Mouse (Mus musculus) mesoderm, embryonic 11.5 days (tissue): ENCODE measurements around the gene Lsm4.
A peak's percentile ranks its signal among the peaks of the same experiment; 100 is the strongest.

Experiments
- DNase-seq: peaks from one replicate; pipeline ENCODE4 v3.0.0-alpha.2; 2012; ENCODE audit warnings: low read depth, low spot score

The Lsm4 gene

GRCm38 (mm10) chr8:70699834-70700554 lies 26.9 kb downstream of the Lsm4 start:
- peak; percentile 87 for DNase-seq

GRCm38 (mm10) chr8:70700555-70700922 lies 27.5 kb downstream of the Lsm4 start:
- DNase-seq: peak; percentile 94

GRCm38 (mm10) chr8:70701048-70701981 lies 28.3 kb downstream of the Lsm4 start:
- DNase-seq: no peak

DNA sequence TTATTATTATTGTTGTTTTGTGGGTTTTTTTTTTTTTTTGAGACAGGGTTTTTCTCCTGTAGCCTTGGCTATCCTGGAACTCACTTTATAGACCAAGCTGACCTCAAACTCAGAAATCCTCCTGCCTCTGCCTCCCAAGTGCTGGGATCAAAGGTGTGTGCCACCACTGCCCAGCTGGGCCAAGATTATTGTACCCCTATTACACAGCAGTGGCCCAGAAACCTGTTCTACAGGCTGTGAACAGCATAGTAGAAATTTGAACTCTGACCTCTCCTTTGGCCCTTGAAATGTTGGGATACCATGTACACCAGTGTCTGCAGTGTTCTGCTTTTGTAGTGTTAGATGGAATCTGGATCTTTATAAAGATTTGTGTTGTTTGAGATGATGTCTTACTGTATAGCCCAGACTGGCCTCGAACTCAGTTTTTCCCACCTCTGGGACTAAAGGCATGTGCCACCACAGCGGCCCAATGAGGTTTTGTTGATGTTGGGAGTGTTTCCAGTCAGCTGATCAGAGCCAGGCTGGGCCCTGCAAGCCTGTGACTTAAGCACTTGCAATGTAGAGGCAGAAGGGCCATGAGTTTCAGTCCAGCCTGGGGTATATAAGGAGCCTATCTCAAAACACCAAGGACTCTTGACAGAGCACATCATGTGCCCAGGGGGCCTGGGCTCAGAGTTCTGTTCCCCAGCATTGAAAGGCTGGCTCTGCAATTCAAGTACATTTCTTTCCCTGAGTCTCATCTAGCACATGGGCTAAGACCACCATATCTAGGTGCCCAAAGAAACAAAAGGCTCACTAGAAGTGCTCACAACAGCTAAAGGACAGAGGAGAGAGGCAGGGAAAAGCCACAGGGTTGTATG lies 29.2 kb downstream of the Lsm4 start:
- no peak for DNase-seq

DNA sequence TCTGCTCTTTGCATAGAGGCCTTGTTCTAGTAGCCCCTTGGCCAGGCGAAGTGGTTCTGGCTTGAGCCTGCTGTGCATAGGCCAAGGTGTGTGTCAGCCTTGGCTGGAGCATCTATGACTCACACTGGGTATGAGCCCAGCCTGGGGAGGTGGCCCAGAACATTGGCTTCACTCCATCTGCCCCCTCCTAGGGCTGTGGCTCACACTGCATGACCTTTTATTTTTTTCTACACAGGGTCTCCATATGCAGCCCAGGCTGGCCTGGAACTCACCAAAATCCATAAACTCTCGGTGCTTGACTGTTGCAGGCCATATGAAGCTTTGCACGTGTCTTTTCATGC lies 29.8 kb downstream of the Lsm4 start:
- no peak for DNase-seq

GRCm38 (mm10) chr8:70703287-70703686 lies 30.2 kb downstream of the Lsm4 start, which contains the start of gene Iqcn:
Gene Iqcn, plus strand, starts transcription at chr8:70703457.
- no peak for DNase-seq

GRCm38 (mm10) chr8:70708281-70708680 lies 35.2 kb downstream of the Lsm4 start:
- DNase-seq: no peak

- no peak for DNase-seq
Observed at GRCm38 (mm10) chr8:70709794-70710193, 36.7 kb downstream of the Lsm4 start.

GRCm38 (mm10) chr8:70710296-70710695 lies 37.2 kb downstream of the Lsm4 start:
- DNase-seq: no peak

DNA sequence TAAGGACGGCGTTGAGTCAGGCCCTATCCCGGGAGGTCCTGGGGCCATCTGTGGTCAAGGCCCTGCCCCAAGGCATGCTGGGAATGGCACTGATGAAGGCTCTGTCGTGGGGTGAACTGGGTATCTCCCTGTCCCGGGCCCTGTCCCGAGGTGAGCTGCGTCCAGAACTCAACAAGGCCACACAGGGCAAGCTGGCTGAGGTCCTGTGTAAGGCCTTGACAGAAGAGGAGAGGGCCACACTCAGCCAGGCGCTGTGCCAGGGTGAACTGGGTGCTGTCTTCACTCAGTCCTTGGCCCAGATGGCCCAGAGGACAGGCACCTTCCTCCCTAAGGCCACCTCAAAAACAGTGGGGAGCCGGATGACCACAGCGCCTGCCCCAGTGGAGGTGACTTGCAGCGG lies 38.0 kb downstream of the Lsm4 start:
- no peak for DNase-seq

- DNase-seq: no peak
Observed at GRCm38 (mm10) chr8:70713991-70714390, 40.9 kb downstream of the Lsm4 start.

GRCm38 (mm10) chr8:70715086-70715485 lies 42.0 kb downstream of the Lsm4 start:
- DNase-seq: no peak

GRCm38 (mm10) chr8:70716521-70717400 lies 43.7 kb downstream of the Lsm4 start:
- no peak for DNase-seq

- DNase-seq: peak; percentile 56
Observed at GRCm38 (mm10) chr8:70718297-70718696, 45.2 kb downstream of the Lsm4 start, which contains the start of gene Gm3336. Gene Gm3336, plus strand, starts transcription at chr8:70718543.

DNA sequence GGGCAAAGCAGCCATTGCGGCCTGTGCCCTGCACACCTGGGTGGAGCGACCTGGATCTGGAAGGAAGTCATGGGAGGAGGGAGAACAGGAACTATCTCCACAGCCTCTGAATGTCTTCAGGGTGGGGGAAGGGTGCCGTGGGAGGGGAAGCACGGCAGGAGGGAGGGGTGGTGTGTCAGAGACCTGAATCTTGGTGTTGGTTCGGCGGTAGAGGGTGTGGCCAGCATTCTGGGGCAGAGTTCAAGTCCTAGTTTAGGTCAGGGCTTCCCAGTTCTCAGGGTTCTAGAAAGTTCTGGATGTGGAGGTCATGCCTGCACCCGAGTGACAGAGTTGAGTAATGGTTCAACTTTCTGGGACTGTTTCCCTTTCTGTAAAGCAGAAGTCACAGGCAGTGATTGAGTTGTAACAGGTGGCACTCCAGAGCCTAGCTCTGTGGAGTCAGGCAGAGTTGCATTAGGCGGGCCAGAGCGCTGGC lies 46.8 kb downstream of the Lsm4 start:
- no peak for DNase-seq

GRCm38 (mm10) chr8:70720739-70721138 lies 47.7 kb downstream of the Lsm4 start:
- DNase-seq: peak; percentile 86

DNA sequence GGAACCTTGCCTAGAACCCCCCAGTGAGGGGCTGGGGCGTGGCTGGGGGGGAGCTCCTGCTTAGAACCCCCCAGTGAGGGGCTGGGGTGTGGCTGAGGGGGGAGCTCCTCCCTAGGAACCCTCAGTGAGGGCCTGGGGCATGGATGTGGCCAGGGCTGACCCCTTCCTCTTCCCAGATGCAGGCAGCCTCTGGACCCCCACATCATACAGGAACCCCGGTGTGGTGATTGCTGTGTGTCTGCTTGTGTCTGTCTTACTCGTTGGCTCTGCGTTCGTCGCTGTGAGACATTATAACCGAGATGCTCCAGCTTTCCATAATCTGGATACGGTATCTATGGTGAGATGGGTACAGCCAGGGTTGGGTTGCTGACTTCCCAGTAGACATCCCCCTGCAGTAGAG lies 48.6 kb downstream of the Lsm4 start:
- no peak for DNase-seq

GRCm38 (mm10) chr8:70723486-70724210 lies 50.6 kb downstream of the Lsm4 start, which contains the start of gene Pde4c:
Gene Pde4c, plus strand, starts transcription at chr8:70723720.
- no peak for DNase-seq

GRCm38 (mm10) chr8:70724216-70724615 lies 51.2 kb downstream of the Lsm4 start:
- no peak for DNase-seq
